Mouse (Mus musculus): Measurements from ENCODE around the gene Rnpepl1.

- TF ChIP-seq CTCF (IDR thresholded peaks at IDR 0.05; ENCODE audit: control insufficient read depth, insufficient read depth, insufficient replicate concordance, low read depth, low read length) = no peak; the same call in 1 of the 2 replicates
- peak; percentile 54; the same call in 1 of the 2 replicates for TF ChIP-seq POLR2A (IDR thresholded peaks at IDR 0.05; ENCODE audit: control insufficient read depth, low read depth, low read length)
Observed at GRCm38 (mm10) chr1:92906779-92907631, 3.6 kb upstream of the Rnpepl1 start, which contains the start of gene Dusp28.
